Mouse (Mus musculus) midbrain, embryonic 16.5 days (tissue): ENCODE results near the gene Fbln2. TPM values are rescaled to one million over a fixed set of nuclear protein-coding genes. Genes with fewer than 3 reads are reported as not detected.

Experiments used
- ATAC-seq: fragments of 200-750 bp; cut with Nextera tagmentation; 2 replicates; pipeline ENCODE4 v1.8.0; 2017; ENCODE audit warnings: moderate TSS enrichment
- H3K27ac ChIP-seq: fragments of 300-500 bp; sonication (generic); 2 replicates; pipeline ENCODE4 v1.5.1; 2014; ENCODE audit warnings: mild to moderate bottlenecking, low read length, mixed read lengths
- H3K27me3 ChIP-seq: fragments of 300-500 bp; sonication (generic); 2 replicates; pipeline ENCODE4 v1.6.1; 2014; ENCODE audit warnings: low read depth, low read length, mixed read lengths; ENCODE audit not compliant: control insufficient read depth, insufficient read depth
- H3K36me3 ChIP-seq: fragments of 300-500 bp; sonication (generic); 2 replicates; pipeline ENCODE4 v1.6.1; 2014; ENCODE audit warnings: mild to moderate bottlenecking, low read length, moderate library complexity, mixed read lengths; ENCODE audit not compliant: control insufficient read depth, insufficient read depth
- H3K4me1 ChIP-seq: fragments of 300-500 bp; sonication (generic); 2 replicates; pipeline ENCODE4 v1.6.1; 2014; ENCODE audit warnings: mild to moderate bottlenecking, low read length, mixed read lengths; ENCODE audit not compliant: control insufficient read depth, insufficient read depth
- H3K4me2 ChIP-seq: fragments of 300-500 bp; sonication (generic); 2 replicates; pipeline ENCODE4 v1.6.1; 2014; ENCODE audit warnings: mild to moderate bottlenecking, low read length, mixed read lengths
- H3K4me3 ChIP-seq: fragments of 300-500 bp; sonication (generic); 2 replicates; pipeline ENCODE4 v1.5.1; 2014; ENCODE audit warnings: low read depth, mild to moderate bottlenecking, low read length, moderate library complexity, mixed read lengths
- H3K9ac ChIP-seq: fragments of 300-500 bp; sonication (generic); 2 replicates; pipeline ENCODE4 v1.6.1; 2014; ENCODE audit warnings: low read depth, low read length, mixed read lengths
- H3K9me3 ChIP-seq: fragments of 300-500 bp; sonication (generic); replicated peaks from 2 replicates; pipeline ENCODE4 v1.6.1; 2014; ENCODE audit warnings: mild to moderate bottlenecking, low read length, mixed read lengths; ENCODE audit not compliant: control insufficient read depth, poor library complexity, severe bottlenecking
- WGBS: fragments of 180-500 bp; shearing (Covaris S2); extraction: QIAGEN DNeasy Blood & Tissue Kit; methylation state at CpG from one replicate; pipeline ENCODE4 v1.1.7; 2014; 5-methylcytosine and 5-hydroxymethylcytosine counted together
- polyA plus RNA-seq: library from polyadenylated mRNA; unstranded; fragments of >200 nt; fragmentation: Nextera tagmentation; extraction: Ambion mirVana; gene quantifications from 2 replicates; pipeline ENCODE4 v1.2.1, GENCODE M21; 2015

Gene Fbln2
- polyA plus RNA-seq, 1 experiment from 2014 or later: 12.5 TPM

DNA sequence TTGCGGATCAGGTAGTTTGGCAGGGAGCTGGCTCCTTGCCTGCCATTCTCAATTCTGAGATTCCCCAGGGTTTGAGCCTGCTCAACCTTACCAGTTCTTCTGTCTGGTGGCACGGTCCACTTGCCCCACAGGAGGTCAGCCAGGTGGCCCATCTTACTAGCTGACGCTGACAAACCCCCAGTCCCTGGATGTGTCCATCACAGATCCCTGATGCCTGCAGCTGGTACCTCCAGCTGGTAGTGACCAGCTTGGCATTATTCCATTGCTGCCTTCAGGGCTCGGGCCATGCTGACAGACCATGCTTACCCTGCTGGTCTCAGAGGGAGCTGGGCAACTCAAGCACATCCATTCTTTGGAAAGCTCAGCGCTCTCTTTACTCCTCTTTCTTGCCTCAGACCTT, 18.7 kb downstream of the Fbln2 start:
- Histone ChIP-seq H3K9me3 (no peaks in the 10 kb centered on the region), H3K27me3 (no peaks in the 10 kb centered on the region), H3K4me2 (no peak overlapping the region), H3K9ac (no peak overlapping the region), H3K4me3 (no peak overlapping the region), H3K27ac (no peak overlapping the region), H3K36me3 (no peaks in the 10 kb centered on the region), H3K4me1 (peaks cover 4% of the 10 kb centered on the region)
- no peak for ATAC-seq
- 85% methylated on average over 5 of the region's 5 CpGs for WGBS

DNA sequence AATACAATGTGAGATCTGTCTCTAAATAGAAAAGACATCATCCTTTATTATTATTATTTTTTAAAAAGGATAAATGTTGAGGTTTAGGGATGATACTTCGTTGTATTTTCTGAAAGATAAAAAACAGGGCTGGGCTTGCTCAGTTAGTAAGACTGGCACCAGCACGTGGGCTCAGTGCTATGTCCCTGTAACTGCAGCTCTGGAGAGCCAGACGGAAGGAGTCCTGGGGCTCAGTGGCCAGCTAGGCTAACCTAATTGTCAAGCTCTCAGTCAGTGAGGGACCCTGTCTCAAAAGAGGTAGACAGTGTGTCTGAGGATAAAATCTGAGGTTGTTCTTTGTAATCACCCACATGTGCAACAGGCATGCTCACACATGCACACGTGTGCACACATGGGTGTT, 19.3 kb downstream of the Fbln2 start:
- no peak for ATAC-seq
- WGBS: 88% methylated on average over 4 of the region's 4 CpGs
- H3K9ac ChIP-seq: no peak overlapping the region

DNA sequence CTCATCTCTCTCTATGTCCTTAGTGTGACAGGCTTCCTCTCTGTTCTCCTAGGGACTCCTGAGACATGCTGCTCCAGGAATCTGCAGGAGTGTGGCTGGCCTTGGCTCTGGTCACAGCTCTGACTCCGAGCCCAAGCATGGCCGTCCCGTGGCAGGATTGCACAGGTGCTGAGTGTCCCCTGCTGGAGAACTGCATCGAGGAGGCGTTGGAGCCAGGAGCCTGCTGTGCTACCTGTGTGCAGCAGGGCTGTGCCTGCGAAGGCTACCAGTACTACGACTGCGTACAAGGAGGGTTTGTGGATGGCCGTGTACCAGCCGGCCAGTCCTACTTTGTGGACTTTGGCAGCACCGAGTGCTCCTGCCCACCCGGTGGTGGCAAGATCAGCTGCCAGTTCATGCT, 20.8 kb downstream of the Fbln2 start:
- WGBS: 82% methylated on average over 12 of the region's 12 CpGs
- Histone ChIP-seq H3K27me3 (no peaks in the 10 kb centered on the region), H3K9me3 (no peaks in the 10 kb centered on the region), H3K4me1 (peaks cover 5% of the 10 kb centered on the region), H3K9ac (no peak overlapping the region), H3K4me2 (no peak overlapping the region), H3K36me3 (no peaks in the 10 kb centered on the region), H3K4me3 (no peak overlapping the region), H3K27ac (no peak overlapping the region)
- ATAC-seq: peak; percentile 22; the same call in 1 of the 2 replicates

More for the DNA sequence above, 19.3 kb downstream of the Fbln2 start:
- no peak overlapping the region for H3K27ac ChIP-seq
- no peak overlapping the region for H3K4me2 ChIP-seq
- H3K9me3 ChIP-seq: no peaks in the 10 kb centered on the region
- H3K36me3 ChIP-seq: no peaks in the 10 kb centered on the region
- no peak overlapping the region for H3K4me3 ChIP-seq
- H3K27me3 ChIP-seq: no peaks in the 10 kb centered on the region
- H3K4me1 ChIP-seq: peaks cover 5% of the 10 kb centered on the region

DNA sequence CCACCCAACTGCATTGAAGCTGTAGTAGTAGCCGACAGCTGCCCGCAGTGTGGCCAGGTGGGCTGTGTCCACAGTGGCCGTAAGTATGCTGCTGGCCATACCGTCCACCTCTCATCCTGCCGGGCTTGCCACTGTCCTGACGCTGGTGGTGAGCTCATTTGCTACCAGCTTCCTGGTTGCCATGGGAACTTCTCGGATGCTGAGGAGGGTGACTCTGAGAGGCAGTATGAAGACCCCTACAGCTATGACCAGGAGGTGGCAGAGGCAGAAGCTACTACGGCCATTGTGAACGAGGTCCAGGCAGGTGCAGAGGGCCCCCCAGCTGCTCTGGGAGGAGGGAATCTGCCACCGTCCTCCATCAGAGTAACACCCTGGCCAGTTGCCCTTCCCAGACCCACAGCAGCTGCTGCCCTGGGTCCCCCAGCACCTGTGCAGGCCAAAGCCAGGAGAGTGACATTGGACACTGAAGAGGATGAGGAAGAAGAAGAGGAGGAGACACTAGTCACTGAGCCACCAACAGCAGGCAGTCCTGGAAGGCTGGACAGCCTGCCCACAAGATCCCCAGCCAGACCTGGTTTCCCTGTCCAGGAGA, 21.3 kb downstream of the Fbln2 start:
- Histone ChIP-seq H3K4me2 (no peak overlapping the region), H3K36me3 (no peaks in the 10 kb centered on the region), H3K9me3 (no peaks in the 10 kb centered on the region), H3K4me1 (peaks cover 5% of the 10 kb centered on the region), H3K4me3 (no peak overlapping the region), H3K27ac (no peak overlapping the region), H3K9ac (no peak overlapping the region), H3K27me3 (no peaks in the 10 kb centered on the region)
- peak; percentile 78 for ATAC-seq
- WGBS: 56% methylated on average over 10 of the region's 10 CpGs

DNA sequence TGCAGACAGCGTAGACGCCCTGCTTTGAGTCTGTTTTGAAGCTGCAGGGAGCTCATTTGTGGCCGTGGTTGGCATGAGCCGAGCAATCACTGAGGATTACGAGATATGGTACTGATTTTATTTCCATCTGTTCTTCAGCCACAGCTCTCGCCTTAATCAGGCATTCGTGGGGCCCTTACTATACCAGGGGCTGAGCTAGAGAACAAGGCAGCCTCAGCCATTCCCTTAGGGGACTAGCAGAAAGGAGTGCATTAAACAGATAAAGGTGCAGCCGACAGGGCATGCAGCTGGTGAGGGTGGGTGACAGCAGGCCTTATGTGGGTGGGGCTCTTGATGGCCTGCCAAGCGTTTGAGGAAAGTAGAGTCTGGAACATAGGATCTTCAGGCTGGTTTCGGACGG, 23.8 kb downstream of the Fbln2 start:
- no peak for ATAC-seq
- Histone ChIP-seq H3K4me1 (peaks cover 5% of the 10 kb centered on the region), H3K4me2 (no peak overlapping the region), H3K36me3 (no peaks in the 10 kb centered on the region), H3K27ac (no peak overlapping the region), H3K9me3 (no peaks in the 10 kb centered on the region), H3K27me3 (no peaks in the 10 kb centered on the region), H3K9ac (no peak overlapping the region), H3K4me3 (no peak overlapping the region)
- WGBS: 32% methylated on average over 11 of the region's 11 CpGs

DNA sequence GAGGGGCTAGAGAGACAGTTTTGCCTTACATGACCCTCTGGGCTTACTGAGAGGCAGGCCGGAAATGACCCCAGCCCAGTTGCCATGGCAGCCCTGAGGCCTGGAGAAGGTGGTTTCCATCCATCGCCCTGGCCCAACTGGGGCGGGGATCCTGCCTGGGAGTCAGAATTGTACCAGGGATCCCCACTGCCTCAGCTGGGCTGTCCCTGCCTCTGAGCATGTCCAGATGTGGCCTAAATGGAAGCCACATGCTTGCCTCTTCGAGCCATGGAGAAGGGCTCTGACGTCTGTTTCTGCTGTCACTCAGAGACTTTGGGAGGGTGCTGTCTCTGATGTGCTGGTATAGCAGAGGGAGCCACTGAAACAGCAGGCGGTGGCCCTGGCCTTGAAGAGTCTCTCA, 24.2 kb downstream of the Fbln2 start:
- Histone ChIP-seq H3K4me2 (no peak overlapping the region), H3K9ac (no peak overlapping the region), H3K27ac (no peak overlapping the region), H3K4me3 (no peak overlapping the region), H3K9me3 (no peaks in the 10 kb centered on the region), H3K36me3 (no peaks in the 10 kb centered on the region), H3K4me1 (peaks cover 5% of the 10 kb centered on the region), H3K27me3 (no peaks in the 10 kb centered on the region)
- 42% methylated on average over 6 of the region's 6 CpGs for WGBS
- ATAC-seq: no peak

DNA sequence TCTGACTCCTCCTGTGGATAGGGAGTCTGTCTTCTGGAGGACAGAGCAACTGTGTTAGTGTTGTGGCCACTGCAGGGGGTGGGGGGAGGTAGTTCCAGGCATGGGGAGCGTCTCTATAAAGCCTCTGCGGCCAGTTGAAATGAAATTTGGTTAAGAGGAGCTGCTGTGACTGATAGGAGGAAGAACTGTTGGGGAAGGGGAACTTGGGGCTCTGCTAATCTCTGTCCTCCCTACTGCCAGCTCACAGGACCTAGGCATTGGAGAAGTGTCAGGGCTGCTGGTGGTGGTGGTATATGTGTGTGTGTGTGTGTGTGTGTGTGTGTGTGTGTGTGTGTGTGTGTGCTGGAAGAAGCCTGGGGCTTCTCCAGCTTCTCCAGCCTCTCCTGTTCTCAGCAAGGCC, 25.0 kb downstream of the Fbln2 start:
- no peak overlapping the region for H3K9ac ChIP-seq
- no peak overlapping the region for H3K27ac ChIP-seq
- no peaks in the 10 kb centered on the region for H3K9me3 ChIP-seq
- no peak overlapping the region for H3K4me3 ChIP-seq
- no peak overlapping the region for H3K4me2 ChIP-seq
- ATAC-seq: no peak
- no peaks in the 10 kb centered on the region for H3K27me3 ChIP-seq
- peaks cover 5% of the 10 kb centered on the region for H3K4me1 ChIP-seq
- 81% methylated on average over 2 of the region's 2 CpGs for WGBS
- no peaks in the 10 kb centered on the region for H3K36me3 ChIP-seq

DNA sequence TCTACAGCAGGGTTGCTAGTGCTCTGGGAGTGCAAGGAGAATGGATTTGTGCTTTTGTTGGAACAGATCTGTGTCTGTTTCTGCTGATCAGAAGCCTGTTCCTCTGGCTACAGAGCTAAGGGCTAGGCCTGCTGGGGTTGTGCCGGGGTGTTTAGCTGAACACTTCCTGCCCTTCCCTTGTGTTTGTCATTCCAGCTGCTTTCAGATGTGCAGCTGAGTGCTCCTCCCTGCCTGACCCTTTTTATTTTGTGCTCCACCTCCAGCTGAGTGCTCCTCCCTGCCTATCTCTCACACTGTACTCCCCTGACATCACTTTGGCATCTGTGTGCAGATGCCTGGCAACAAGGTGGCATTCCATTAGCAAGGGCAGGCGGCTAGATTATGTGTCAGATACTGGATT, 28.3 kb downstream of the Fbln2 start:
- no peak overlapping the region for H3K4me2 ChIP-seq
- no peak overlapping the region for H3K4me3 ChIP-seq
- no peak overlapping the region for H3K9ac ChIP-seq
- no peaks in the 10 kb centered on the region for H3K27me3 ChIP-seq
- 59% methylated on average over 2 of the region's 2 CpGs for WGBS
- H3K36me3 ChIP-seq: no peaks in the 10 kb centered on the region
- peaks cover 3% of the 10 kb centered on the region; the same call in 1 of the 2 replicates for H3K4me1 ChIP-seq
- no peak overlapping the region for H3K27ac ChIP-seq
- no peak for ATAC-seq
- H3K9me3 ChIP-seq: no peaks in the 10 kb centered on the region

DNA sequence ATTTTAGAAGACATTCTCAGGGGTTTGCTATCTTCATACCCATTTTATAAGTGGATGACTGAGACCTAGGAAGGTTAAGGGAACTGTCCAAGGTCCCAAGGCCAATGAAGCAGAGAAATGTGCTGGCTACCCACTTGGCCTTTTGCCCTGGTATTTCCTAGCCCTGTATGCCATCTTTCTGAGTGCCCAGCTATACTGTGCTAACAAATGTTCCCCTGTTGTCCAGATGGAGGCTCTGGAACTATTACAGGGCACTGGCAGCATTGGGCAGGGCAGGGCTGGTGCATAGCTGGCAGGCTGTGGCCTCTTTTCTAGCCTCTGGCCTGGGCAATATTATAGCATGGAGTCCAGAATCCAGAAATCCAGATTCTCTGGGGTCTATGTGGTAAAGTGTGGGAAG, 28.7 kb downstream of the Fbln2 start:
- H3K27me3 ChIP-seq: no peaks in the 10 kb centered on the region
- no peak for ATAC-seq
- no peak overlapping the region for H3K9ac ChIP-seq
- H3K4me3 ChIP-seq: no peak overlapping the region
- H3K4me1 ChIP-seq: peaks cover 5% of the 10 kb centered on the region; the same call in 1 of the 2 replicates
- H3K36me3 ChIP-seq: no peaks in the 10 kb centered on the region
- no peaks in the 10 kb centered on the region for H3K9me3 ChIP-seq
- H3K27ac ChIP-seq: no peak overlapping the region
- no peak overlapping the region for H3K4me2 ChIP-seq
